Mouse (Mus musculus) kidney, adult 2 months (tissue): ENCODE measurements around the gene Serpina3c. TPM values are rescaled to one million over a fixed set of nuclear protein-coding genes. Genes with fewer than 3 reads are reported as not detected.

ENCODE experiments used
- DNase-seq: peaks from one replicate; pipeline ENCODE4 v3.0.0; 2021
- H3K27ac ChIP-seq: fragments of 200-500 bp; 2 replicates; pipeline ENCODE4 v1.5.1; 2012; ENCODE audit warnings: low read depth, low read length, control low read depth, inconsistent platforms; ENCODE audit not compliant: insufficient read depth
- H3K27me3 ChIP-seq: fragments of 200-500 bp; replicated peaks from 2 replicates; pipeline ENCODE4 v1.6.1; 2012; ENCODE audit warnings: mild to moderate bottlenecking, moderate library complexity, low read length, inconsistent platforms; ENCODE audit not compliant: control insufficient read depth, insufficient read depth
- H3K36me3 ChIP-seq: fragments of 200-500 bp; 2 replicates; pipeline ENCODE4 v1.6.1; 2012; ENCODE audit warnings: mild to moderate bottlenecking, moderate library complexity, low read length, inconsistent platforms; ENCODE audit not compliant: control insufficient read depth, insufficient read depth
- H3K4me1 ChIP-seq: fragments of 200-500 bp; 2 replicates; pipeline ENCODE4 v1.6.1; 2011; ENCODE audit warnings: low read length; ENCODE audit not compliant: control insufficient read depth, insufficient read depth
- H3K4me3 ChIP-seq: fragments of 200-500 bp; 2 replicates; pipeline ENCODE4 v1.5.1; 2011; ENCODE audit warnings: mild to moderate bottlenecking, low read depth, low read length, control low read depth; ENCODE audit not compliant: insufficient read depth
- CTCF ChIP-seq: fragments of 200-500 bp; conservative IDR thresholded peaks from 2 replicates; pipeline ENCODE4 v1.5.1; 2011; ENCODE audit warnings: low read depth, mild to moderate bottlenecking, control low read depth, low read length, moderate library complexity, mixed read lengths; ENCODE audit not compliant: insufficient read depth, insufficient read length
- POLR2A ChIP-seq: fragments of 200-500 bp; IDR thresholded peaks from one replicate; pipeline ENCODE4 v1.6.1; 2011; ENCODE audit warnings: low read depth, low read length, control low read depth
- WGBS: fragments of 180-500 bp; shearing (Covaris S2); methylation state at CpG from one replicate; pipeline ENCODE4 v1.1.7; 2018; 5-methylcytosine and 5-hydroxymethylcytosine counted together
- polyA plus RNA-seq: library from polyadenylated mRNA; depleted of rRNA; stranded (reverse); fragments of >200 nt; gene quantifications from 2 replicates; pipeline ENCODE4 v1.2.3, GENCODE M21; 2012; rRNA removed

Gene Serpina3c
- polyA plus RNA-seq = 1.0 and 2.2 TPM in 2 replicates

GRCm38 (mm10) chr12:104153656-104154055 lies at the start of gene Serpina3c:
Gene Serpina3c, minus strand, starts transcription at chr12:104153870.
- DNase-seq = no peak
- TF ChIP-seq CTCF = no peak
- no peak for TF ChIP-seq POLR2A
- WGBS = 90% methylated on average over 2 of the region's 2 CpGs
- no peaks in the 10 kb centered on the region for H3K27me3 ChIP-seq
- no peaks in the 10 kb centered on the region for H3K36me3 ChIP-seq
- H3K27ac ChIP-seq = no peak within 1 kb of the TSS
- no peaks in the 10 kb centered on the region for H3K4me1 ChIP-seq
- H3K4me3 ChIP-seq = no peak within 1 kb of the TSS

GRCm38 (mm10) chr12:104190852-104191251 lies 37.2 kb upstream of the Serpina3c start:
- Histone ChIP-seq H3K4me1 (no peaks in the 10 kb centered on the region), H3K4me3 (no peak overlapping the region), H3K27me3 (no peaks in the 10 kb centered on the region), H3K36me3 (no peaks in the 10 kb centered on the region), H3K27ac (no peak overlapping the region)
- DNase-seq = no peak
- TF ChIP-seq POLR2A (no peak), CTCF (no peak)

GRCm38 (mm10) chr12:104189246-104189645 lies 35.6 kb upstream of the Serpina3c start:
- H3K4me1 ChIP-seq = no peaks in the 10 kb centered on the region
- 71% methylated on average over 2 of the region's 2 CpGs for WGBS
- no peak overlapping the region for H3K27ac ChIP-seq
- H3K27me3 ChIP-seq = no peaks in the 10 kb centered on the region
- H3K4me3 ChIP-seq = no peak overlapping the region
- no peak for DNase-seq
- no peaks in the 10 kb centered on the region for H3K36me3 ChIP-seq
- TF ChIP-seq POLR2A = no peak
- TF ChIP-seq CTCF = no peak

- Histone ChIP-seq H3K27ac (no peak overlapping the region), H3K27me3 (no peaks in the 10 kb centered on the region), H3K36me3 (no peaks in the 10 kb centered on the region), H3K4me1 (no peaks in the 10 kb centered on the region), H3K4me3 (no peak overlapping the region)
- WGBS = 78% methylated on average over 3 of the region's 3 CpGs
- no peak for DNase-seq
- TF ChIP-seq CTCF (no peak), POLR2A (no peak)
These were observed 32.4 kb upstream of the Serpina3c start for GRCm38 (mm10) chr12:104186041-104186581.

GRCm38 (mm10) chr12:104185046-104185445 lies 31.4 kb upstream of the Serpina3c start:
- H3K4me1 ChIP-seq = no peaks in the 10 kb centered on the region
- H3K36me3 ChIP-seq = no peaks in the 10 kb centered on the region
- 76% methylated on average over 4 of the region's 4 CpGs for WGBS
- no peak overlapping the region for H3K4me3 ChIP-seq
- no peak for DNase-seq
- no peak overlapping the region for H3K27ac ChIP-seq
- no peak for TF ChIP-seq POLR2A
- no peak for TF ChIP-seq CTCF
- no peaks in the 10 kb centered on the region for H3K27me3 ChIP-seq

GRCm38 (mm10) chr12:104178987-104179386 lies 25.3 kb upstream of the Serpina3c start:
- no peak for DNase-seq
- Histone ChIP-seq H3K27ac (no peak overlapping the region), H3K27me3 (no peaks in the 10 kb centered on the region), H3K36me3 (no peaks in the 10 kb centered on the region), H3K4me1 (no peaks in the 10 kb centered on the region), H3K4me3 (no peak overlapping the region)
- TF ChIP-seq CTCF (no peak), POLR2A (no peak)
- WGBS = 83% methylated on average over 2 of the region's 2 CpGs

- Histone ChIP-seq H3K4me1 (no peaks in the 10 kb centered on the region), H3K27ac (no peak overlapping the region), H3K4me3 (no peak overlapping the region), H3K36me3 (no peaks in the 10 kb centered on the region), H3K27me3 (no peaks in the 10 kb centered on the region)
- DNase-seq = peak; percentile 9
- TF ChIP-seq CTCF (no peak), POLR2A (no peak)
These were observed 24.9 kb upstream of the Serpina3c start for GRCm38 (mm10) chr12:104178577-104178976.
